Mouse (Mus musculus) testis, adult 2 months (tissue): ENCODE measurements around the gene Kalrn.

Experiments
- CTCF ChIP-seq: fragments of 200-500 bp; IDR thresholded peaks from 2 replicates; pipeline ENCODE4 v1.5.1; 2012; ENCODE audit warnings: low read depth, mild to moderate bottlenecking, inconsistent platforms, low read length, moderate library complexity; ENCODE audit not compliant: control insufficient read depth, insufficient read depth, insufficient replicate concordance
- POLR2A ChIP-seq: fragments of 200-500 bp; IDR thresholded peaks from 2 replicates; pipeline ENCODE4 v1.6.1; 2012; ENCODE audit warnings: low read depth, mild to moderate bottlenecking, inconsistent platforms, low read length, moderate library complexity; ENCODE audit not compliant: control insufficient read depth

- no peak for TF ChIP-seq POLR2A
- no peak for TF ChIP-seq CTCF
Observed at GRCm38 (mm10) chr16:34175625-34176024, 397.7 kb downstream of the Kalrn start.
